Mouse (Mus musculus): ENCODE results near the gene Ccdc92. TPM values are rescaled to one million over a fixed set of nuclear protein-coding genes. Genes with fewer than 3 reads are reported as not detected.

Gene Ccdc92
- total and polyA plus RNA-seq, 2 experiments from 2014 or later = 0.64 to 4.7 TPM

DNA sequence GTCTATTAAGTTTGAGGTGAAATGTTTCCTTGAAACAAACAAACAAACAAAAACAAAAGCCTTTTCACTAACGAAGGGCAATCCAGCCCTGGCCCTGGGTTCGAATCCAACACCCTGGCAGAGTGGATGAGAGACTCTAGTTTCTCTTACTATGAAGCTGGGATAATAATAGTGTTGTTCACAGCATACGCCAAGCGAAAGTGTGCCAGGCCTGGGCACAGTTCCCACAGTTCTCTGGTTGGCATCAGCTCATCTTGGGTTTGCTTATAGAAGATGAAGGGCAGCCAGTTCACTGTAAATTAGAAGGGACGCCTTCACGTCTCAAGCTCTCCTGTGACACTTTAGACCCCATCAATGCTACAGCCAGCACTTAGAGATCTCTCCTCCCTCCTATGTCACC is 39.5 kb upstream of the Ccdc92 start:
- H3K4me1 ChIP-seq (ENCODE audit: control insufficient read depth, insufficient read depth) = peaks cover 3% of the 10 kb centered on the region; the same call in 1 of the 2 replicates
- 75% methylated on average over 6 of the region's 6 CpGs for WGBS
- H3K4me2 ChIP-seq (ENCODE audit: low read depth, low read length) = no peak overlapping the region
- H3K9me3 ChIP-seq (replicated peaks; ENCODE audit: control insufficient read depth, low read length) = no peaks in the 10 kb centered on the region
- H3K27me3 ChIP-seq (ENCODE audit: control insufficient read depth, insufficient read depth, low read length) = no peaks in the 10 kb centered on the region
- no peaks in the 10 kb centered on the region for H3K36me3 ChIP-seq (replicated peaks; ENCODE audit: control insufficient read depth, insufficient read depth, low read length)
- ATAC-seq (ENCODE audit: insufficient read depth, low read depth) (no peak), DNase-seq (ENCODE audit: low spot score) (no peak)
- no peak overlapping the region for H3K27ac ChIP-seq (ENCODE audit: low read depth)
- no peak for TF ChIP-seq CTCF (IDR thresholded peaks at IDR 0.05; ENCODE audit: low read depth)
- no peak overlapping the region for H3K9ac ChIP-seq (replicated peaks; ENCODE audit: low read depth, low read length)
- H3K4me3 ChIP-seq (ENCODE audit: low read depth, low read length) = no peak overlapping the region

DNA sequence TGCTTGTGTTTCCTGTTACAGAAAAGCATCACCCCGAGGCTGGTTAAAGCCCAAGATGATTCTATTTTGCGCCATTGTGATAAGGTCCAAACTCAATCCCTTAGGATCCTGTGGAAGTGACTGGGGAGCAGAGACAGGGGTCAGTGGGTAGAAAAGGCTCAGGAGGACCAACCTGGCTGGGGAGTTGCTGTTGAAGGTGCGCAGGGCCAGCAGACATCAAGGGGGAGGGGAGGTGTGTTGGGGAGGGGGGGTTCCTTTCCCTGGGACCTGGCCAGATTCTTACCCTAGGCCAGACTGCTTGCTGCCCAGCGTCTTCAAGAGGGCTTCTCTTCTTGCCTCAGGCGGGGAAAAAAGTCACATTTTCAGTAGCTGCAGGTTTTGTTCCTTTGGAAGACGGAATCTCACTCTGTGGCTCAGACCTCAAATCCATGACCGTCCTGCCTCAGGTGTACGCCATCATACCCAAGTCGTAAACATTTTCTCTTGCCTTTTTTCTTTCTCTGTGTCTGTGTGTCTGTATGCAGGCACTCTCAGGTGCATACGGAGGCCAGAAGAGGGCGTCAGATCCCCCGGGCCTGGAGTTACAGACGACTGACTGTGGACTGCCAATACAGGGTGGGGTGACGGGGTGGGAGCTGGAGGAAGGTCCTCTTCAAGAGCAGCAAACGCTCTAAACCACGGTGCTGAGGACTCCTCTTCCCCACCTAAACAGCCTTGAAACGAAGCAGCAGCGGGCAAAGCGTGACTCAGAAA is 38.7 kb upstream of the Ccdc92 start:
- no peaks in the 10 kb centered on the region for H3K27me3 ChIP-seq (ENCODE audit: control insufficient read depth, insufficient read depth, low read length)
- H3K9ac ChIP-seq (replicated peaks; ENCODE audit: low read depth, low read length) = no peak overlapping the region
- H3K4me2 ChIP-seq (ENCODE audit: low read depth, low read length) = no peak overlapping the region
- TF ChIP-seq EP300 (IDR thresholded peaks at IDR 0.05; ENCODE audit: low read depth) (no peak), CTCF (IDR thresholded peaks at IDR 0.05; ENCODE audit: low read depth) (no peak)
- no peaks in the 10 kb centered on the region for H3K36me3 ChIP-seq (replicated peaks; ENCODE audit: control insufficient read depth, insufficient read depth, low read length)
- no peak for ATAC-seq (ENCODE audit: insufficient read depth, low read depth)
- DNase-seq (ENCODE audit: low spot score) = no peak
- no peak overlapping the region for H3K4me3 ChIP-seq (ENCODE audit: low read depth, low read length)
- 68% methylated on average over 19 of the region's 19 CpGs for WGBS
- H3K27ac ChIP-seq (ENCODE audit: low read depth) = no peak overlapping the region
- peaks cover 3% of the 10 kb centered on the region; the same call in 1 of the 2 replicates for H3K4me1 ChIP-seq (ENCODE audit: control insufficient read depth, insufficient read depth)
- H3K9me3 ChIP-seq (replicated peaks; ENCODE audit: control insufficient read depth, low read length) = no peaks in the 10 kb centered on the region

- Histone ChIP-seq H3K4me2 (ENCODE audit: low read depth, low read length) (peak overlapping the region; percentile 59), H3K9me3 (replicated peaks; ENCODE audit: control insufficient read depth, low read length) (no peaks in the 10 kb centered on the region), H3K9ac (replicated peaks; ENCODE audit: low read depth, low read length) (0 out of 2 replicates have a peak overlapping the region, but pooled peaks have one; percentile 4), H3K27ac (ENCODE audit: low read depth) (peak overlapping the region; percentile 16), H3K4me1 (ENCODE audit: control insufficient read depth, insufficient read depth) (peaks cover 3% of the 10 kb centered on the region; the same call in 1 of the 2 replicates), H3K36me3 (replicated peaks; ENCODE audit: control insufficient read depth, insufficient read depth, low read length) (no peaks in the 10 kb centered on the region), H3K4me3 (ENCODE audit: low read depth, low read length) (peak overlapping the region; percentile 20), H3K27me3 (ENCODE audit: control insufficient read depth, insufficient read depth, low read length) (no peaks in the 10 kb centered on the region)
- ATAC-seq (ENCODE audit: insufficient read depth, low read depth) (peak; percentile 68), DNase-seq (ENCODE audit: low spot score) (peak; percentile 69)
- TF ChIP-seq CTCF (IDR thresholded peaks at IDR 0.05; ENCODE audit: low read depth) = peak; percentile 99
- no peak for TF ChIP-seq EP300 (IDR thresholded peaks at IDR 0.05; ENCODE audit: low read depth)
- WGBS = 13% methylated on average over 20 of the region's 20 CpGs
These were observed 37.9 kb upstream of the Ccdc92 start for GRCm38 (mm10) chr5:124899945-124900631.

- Histone ChIP-seq H3K4me2 (ENCODE audit: low read depth, low read length) (no peak overlapping the region), H3K36me3 (replicated peaks; ENCODE audit: control insufficient read depth, insufficient read depth, low read length) (no peaks in the 10 kb centered on the region), H3K4me3 (ENCODE audit: low read depth, low read length) (no peak overlapping the region), H3K27ac (ENCODE audit: low read depth) (no peak overlapping the region), H3K4me1 (ENCODE audit: control insufficient read depth, insufficient read depth) (peaks cover 8% of the 10 kb centered on the region; the same call in 1 of the 2 replicates), H3K27me3 (ENCODE audit: control insufficient read depth, insufficient read depth, low read length) (no peaks in the 10 kb centered on the region), H3K9ac (replicated peaks; ENCODE audit: low read depth, low read length) (no peak overlapping the region), H3K9me3 (replicated peaks; ENCODE audit: control insufficient read depth, low read length) (no peaks in the 10 kb centered on the region)
- WGBS = 53% methylated on average over 7 of the region's 8 CpGs
- ATAC-seq (ENCODE audit: insufficient read depth, low read depth) = no peak
- DNase-seq (ENCODE audit: low spot score) = no peak
- TF ChIP-seq CTCF (IDR thresholded peaks at IDR 0.05; ENCODE audit: low read depth) (no peak), EP300 (IDR thresholded peaks at IDR 0.05; ENCODE audit: low read depth) (no peak)
These were observed 33.9 kb upstream of the Ccdc92 start for GRCm38 (mm10) chr5:124896135-124896534.

GRCm38 (mm10) chr5:124891921-124892370 is 29.7 kb upstream of the Ccdc92 start:
- Histone ChIP-seq H3K4me3 (ENCODE audit: low read depth, low read length) (no peak overlapping the region), H3K9me3 (replicated peaks; ENCODE audit: control insufficient read depth, low read length) (no peaks in the 10 kb centered on the region), H3K4me1 (ENCODE audit: control insufficient read depth, insufficient read depth) (0 out of 2 replicates have a peak, but pooled peaks cover 5% of the 10 kb centered on the region), H3K4me2 (ENCODE audit: low read depth, low read length) (no peak overlapping the region), H3K9ac (replicated peaks; ENCODE audit: low read depth, low read length) (no peak overlapping the region; the same call in 1 of the 2 replicates), H3K36me3 (replicated peaks; ENCODE audit: control insufficient read depth, insufficient read depth, low read length) (peaks cover 14% of the 10 kb centered on the region), H3K27ac (ENCODE audit: low read depth) (no peak overlapping the region), H3K27me3 (ENCODE audit: control insufficient read depth, insufficient read depth, low read length) (no peaks in the 10 kb centered on the region)
- TF ChIP-seq CTCF (IDR thresholded peaks at IDR 0.05; ENCODE audit: low read depth) (no peak), EP300 (IDR thresholded peaks at IDR 0.05; ENCODE audit: low read depth) (no peak)
- 49% methylated on average over 3 of the region's 3 CpGs for WGBS
- DNase-seq (ENCODE audit: low spot score) (no peak), ATAC-seq (ENCODE audit: insufficient read depth, low read depth) (no peak)

Data from heart, postnatal 0 days (tissue).